Mouse (Mus musculus) embryonic facial prominence, embryonic 11.5 days (tissue): ENCODE results near the gene Smim9. TPM values are rescaled to one million over a fixed set of nuclear protein-coding genes. Genes with fewer than 3 reads are reported as not detected.

Source experiments
- ATAC-seq: fragments of 200-750 bp; cut with Nextera tagmentation; replicated peaks from 2 replicates; pipeline ENCODE4 v1.8.0; 2017; ENCODE audit warnings: low read depth; ENCODE audit not compliant: insufficient number of reproducible peaks, low FRiP score, low TSS enrichment
- DNase-seq: peaks from one replicate; pipeline ENCODE4 v3.0.0-alpha.2; 2015; ENCODE audit warnings: low spot score
- H3K27ac ChIP-seq: fragments of 300-500 bp; sonication (generic); replicated peaks from 2 replicates; pipeline ENCODE4 v1.5.1; 2014; ENCODE audit warnings: mild to moderate bottlenecking, low read depth, low read length, control low read depth
- H3K27me3 ChIP-seq: fragments of 300-500 bp; sonication (generic); 2 replicates; pipeline ENCODE4 v1.6.1; 2014; ENCODE audit warnings: mild to moderate bottlenecking, low read length, moderate library complexity, mixed read lengths; ENCODE audit not compliant: control insufficient read depth, insufficient read depth
- H3K36me3 ChIP-seq: fragments of 300-500 bp; sonication (generic); replicated peaks from 2 replicates; pipeline ENCODE4 v1.6.1; 2014; ENCODE audit warnings: low read depth, mild to moderate bottlenecking, low read length, moderate library complexity, mixed read lengths; ENCODE audit not compliant: control insufficient read depth, insufficient read depth
- H3K4me1 ChIP-seq: fragments of 300-500 bp; sonication (generic); 2 replicates; pipeline ENCODE4 v1.6.1; 2014; ENCODE audit warnings: low read length, mixed read lengths; ENCODE audit not compliant: control insufficient read depth, insufficient read depth
- H3K4me2 ChIP-seq: fragments of 300-500 bp; sonication (generic); 2 replicates; pipeline ENCODE4 v1.6.1; 2014; ENCODE audit warnings: low read depth, mild to moderate bottlenecking, control low read depth, low read length, moderate library complexity
- H3K4me3 ChIP-seq: fragments of 300-500 bp; sonication (generic); 2 replicates; pipeline ENCODE4 v1.5.1; 2014; ENCODE audit warnings: low read depth, low read length, control low read depth
- H3K9ac ChIP-seq: fragments of 300-500 bp; sonication (generic); replicated peaks from 2 replicates; pipeline ENCODE4 v1.6.1; 2014; ENCODE audit warnings: mild to moderate bottlenecking, control low read depth, low read length
- H3K9me3 ChIP-seq: fragments of 300-500 bp; sonication (generic); replicated peaks from 2 replicates; pipeline ENCODE4 v1.6.1; 2016; ENCODE audit warnings: mild to moderate bottlenecking, low read length, inconsistent platforms, mixed read lengths; ENCODE audit not compliant: control insufficient read depth
- WGBS: fragments of 180-500 bp; shearing (Covaris S2); extraction: QIAGEN DNeasy Blood & Tissue Kit; methylation state at CpG from one replicate; pipeline ENCODE4 v1.1.7; 2014; 5-methylcytosine and 5-hydroxymethylcytosine counted together
- polyA plus RNA-seq: library from polyadenylated mRNA; unstranded; fragments of >200 nt; fragmentation: Nextera tagmentation; extraction: Ambion mirVana; gene quantifications from 2 replicates; pipeline ENCODE4 v1.2.1, GENCODE M21; 2014

Smim9 gene
- polyA plus RNA-seq, 1 experiment from 2014 or later: not detected

GRCm38 (mm10) chrX:75136938-75137337 is 26.6 kb downstream of the Smim9 start:
- Histone ChIP-seq H3K4me1 (no peaks in the 10 kb centered on the region), H3K36me3 (no peaks in the 10 kb centered on the region), H3K4me3 (no peak overlapping the region), H3K27me3 (no peaks in the 10 kb centered on the region), H3K9me3 (no peaks in the 10 kb centered on the region), H3K9ac (no peak overlapping the region), H3K27ac (no peak overlapping the region), H3K4me2 (no peak overlapping the region)
- DNase-seq (no peak), ATAC-seq (no peak)

GRCm38 (mm10) chrX:75130467-75131160 is 33.0 kb downstream of the Smim9 start, which contains the start of gene Mpp1:
TSS of gene Mpp1 (minus strand) at chrX:75131016.
- no peaks in the 10 kb centered on the region for H3K9me3 ChIP-seq
- peak; percentile 87 for DNase-seq
- WGBS: 16% methylated on average over 36 of the region's 36 CpGs
- H3K9ac ChIP-seq: peak within 1 kb of the TSS; percentile 71
- H3K27ac ChIP-seq: no peak within 1 kb of the TSS
- peak within 1 kb of the TSS; percentile 45 for H3K4me3 ChIP-seq
- H3K4me2 ChIP-seq: peak within 1 kb of the TSS; percentile 42
- no peaks in the 10 kb centered on the region for H3K27me3 ChIP-seq
- no peaks in the 10 kb centered on the region for H3K4me1 ChIP-seq
- peak; percentile 99 for ATAC-seq
- H3K36me3 ChIP-seq: no peaks in the 10 kb centered on the region

GRCm38 (mm10) chrX:75129474-75129873 is 34.1 kb downstream of the Smim9 start:
- no peak overlapping the region for H3K27ac ChIP-seq
- H3K9ac ChIP-seq: no peak overlapping the region
- no peaks in the 10 kb centered on the region for H3K27me3 ChIP-seq
- H3K4me3 ChIP-seq: no peak overlapping the region
- H3K4me1 ChIP-seq: no peaks in the 10 kb centered on the region
- no peaks in the 10 kb centered on the region for H3K9me3 ChIP-seq
- no peak for DNase-seq
- H3K36me3 ChIP-seq: no peaks in the 10 kb centered on the region
- ATAC-seq: no peak
- 76% methylated on average over 2 of the region's 2 CpGs for WGBS
- H3K4me2 ChIP-seq: no peak overlapping the region

- ATAC-seq: no peak
- Histone ChIP-seq H3K9ac (no peak overlapping the region), H3K27me3 (no peaks in the 10 kb centered on the region), H3K27ac (no peak overlapping the region), H3K36me3 (no peaks in the 10 kb centered on the region), H3K4me3 (no peak overlapping the region), H3K9me3 (no peaks in the 10 kb centered on the region), H3K4me2 (no peak overlapping the region), H3K4me1 (no peaks in the 10 kb centered on the region)
- DNase-seq: no peak
Measured at GRCm38 (mm10) chrX:75128333-75128980, 35.1 kb downstream of the Smim9 start.

GRCm38 (mm10) chrX:75126893-75127292 is 36.7 kb downstream of the Smim9 start:
- no peak overlapping the region for H3K9ac ChIP-seq
- no peaks in the 10 kb centered on the region for H3K27me3 ChIP-seq
- H3K36me3 ChIP-seq: no peaks in the 10 kb centered on the region
- H3K4me3 ChIP-seq: no peak overlapping the region
- H3K9me3 ChIP-seq: no peaks in the 10 kb centered on the region
- ATAC-seq: no peak
- no peak overlapping the region for H3K27ac ChIP-seq
- no peak overlapping the region for H3K4me2 ChIP-seq
- H3K4me1 ChIP-seq: no peaks in the 10 kb centered on the region
- no peak for DNase-seq

GRCm38 (mm10) chrX:75125606-75126005 is 38.0 kb downstream of the Smim9 start:
- Histone ChIP-seq H3K27me3 (no peaks in the 10 kb centered on the region), H3K9ac (no peak overlapping the region), H3K9me3 (no peaks in the 10 kb centered on the region), H3K4me3 (no peak overlapping the region), H3K4me2 (no peak overlapping the region), H3K4me1 (no peaks in the 10 kb centered on the region), H3K27ac (no peak overlapping the region), H3K36me3 (no peaks in the 10 kb centered on the region)
- no peak for ATAC-seq
- no peak for DNase-seq
- WGBS: 87% methylated on average over 3 of the region's 3 CpGs

- Histone ChIP-seq H3K9ac (no peak overlapping the region), H3K4me1 (no peaks in the 10 kb centered on the region), H3K27ac (no peak overlapping the region), H3K9me3 (no peaks in the 10 kb centered on the region), H3K27me3 (no peaks in the 10 kb centered on the region), H3K4me2 (no peak overlapping the region), H3K36me3 (no peaks in the 10 kb centered on the region), H3K4me3 (no peak overlapping the region)
- ATAC-seq (no peak), DNase-seq (no peak)
Measured at GRCm38 (mm10) chrX:75115550-75115949, 48.0 kb downstream of the Smim9 start.

- Histone ChIP-seq H3K27me3 (no peaks in the 10 kb centered on the region), H3K9me3 (no peaks in the 10 kb centered on the region), H3K4me3 (no peak overlapping the region), H3K36me3 (no peaks in the 10 kb centered on the region), H3K27ac (no peak overlapping the region), H3K4me1 (no peaks in the 10 kb centered on the region), H3K4me2 (no peak overlapping the region), H3K9ac (no peak overlapping the region)
- ATAC-seq (no peak), DNase-seq (no peak)
- 87% methylated on average over 6 of the region's 6 CpGs for WGBS
Measured at GRCm38 (mm10) chrX:75102293-75102692, 61.3 kb downstream of the Smim9 start.
